Mouse (Mus musculus): ENCODE measurements around the gene Rtn1.

GRCm38 (mm10) chr12:72453941-72454340, 45.1 kb upstream of the Rtn1 start:
- no peak for TF ChIP-seq TAL1 (IDR thresholded peaks at IDR 0.05; ENCODE audit: low read length)
- no peak for TF ChIP-seq GATA1 (IDR thresholded peaks at IDR 0.05; ENCODE audit: low read length)
